Mouse (Mus musculus) liver, adult 2 months (tissue): ENCODE results near the gene G6pc. TPM values are rescaled to one million over a fixed set of nuclear protein-coding genes. Genes with fewer than 3 reads are reported as not detected.
A peak's percentile ranks its signal among the peaks of the same experiment; 100 is the strongest.

Source experiments
- DNase-seq: peaks from one replicate; pipeline ENCODE4 v3.0.0-alpha.2; 2011; ENCODE audit warnings: low read depth, low spot score; ENCODE audit errors: extremely low read depth
- H3K27ac ChIP-seq: fragments of 200-500 bp; replicated peaks from 2 replicates; pipeline ENCODE4 v1.5.1; 2012; ENCODE audit warnings: low read depth, mild to moderate bottlenecking, control low read depth, inconsistent platforms, low read length; ENCODE audit not compliant: insufficient read depth
- H3K27me3 ChIP-seq: fragments of 200-500 bp; 2 replicates; pipeline ENCODE4 v1.6.1; 2012; ENCODE audit warnings: mild to moderate bottlenecking, moderate library complexity, low read length, inconsistent platforms; ENCODE audit not compliant: control insufficient read depth, insufficient read depth
- H3K36me3 ChIP-seq: fragments of 200-500 bp; 2 replicates; pipeline ENCODE4 v1.6.1; 2012; ENCODE audit warnings: low read length, inconsistent platforms; ENCODE audit not compliant: control insufficient read depth, insufficient read depth
- H3K4me1 ChIP-seq: fragments of 200-500 bp; 2 replicates; pipeline ENCODE4 v1.6.1; 2011; ENCODE audit warnings: low read length; ENCODE audit not compliant: control insufficient read depth, insufficient read depth
- H3K4me3 ChIP-seq: fragments of 200-500 bp; 2 replicates; pipeline ENCODE4 v1.5.1; 2011; ENCODE audit warnings: low read depth, mild to moderate bottlenecking, control low read depth, low read length, moderate library complexity; ENCODE audit not compliant: insufficient read depth
- H3K79me2 ChIP-seq: fragments of 200-500 bp; 2 replicates; pipeline ENCODE4 v1.6.1; 2012; ENCODE audit warnings: inconsistent platforms, mild to moderate bottlenecking, low read length, moderate library complexity; ENCODE audit not compliant: control insufficient read depth, insufficient read depth
- H3K9ac ChIP-seq: fragments of 200-500 bp; 2 replicates; pipeline ENCODE4 v1.6.1; 2012; ENCODE audit warnings: low read depth, mild to moderate bottlenecking, control low read depth, inconsistent platforms, low read length
- CTCF ChIP-seq: fragments of 200-500 bp; IDR thresholded peaks from 2 replicates; pipeline ENCODE4 v1.5.1; 2011; ENCODE audit warnings: low read depth, low read length, control low read depth
- POLR2A ChIP-seq: fragments of 200-500 bp; IDR thresholded peaks from 2 replicates; pipeline ENCODE4 v1.6.1; 2011; ENCODE audit warnings: low read length, control low read depth; ENCODE audit not compliant: insufficient read depth; ENCODE audit errors: extremely low read depth
- WGBS: fragments of 180-500 bp; shearing (Covaris S2); methylation state at CpG from one replicate; pipeline ENCODE4 v1.1.7; 2018; 5-methylcytosine and 5-hydroxymethylcytosine counted together
- polyA plus RNA-seq: library from polyadenylated mRNA; depleted of rRNA; stranded (reverse); fragments of >200 nt; gene quantifications from 2 replicates; pipeline ENCODE4 v1.2.3, GENCODE M21; 2012; rRNA removed
- total RNA-seq: library from RNA; depleted of rRNA; stranded (reverse); fragments of >200 nt; gene quantifications from 2 replicates; pipeline ENCODE4 v1.2.3, GENCODE M21; 2014; rRNA removed

G6pc gene
- total and polyA plus RNA-seq, 2 experiments = 115 to 121 TPM

- no peaks in the 10 kb centered on the region for H3K27me3 ChIP-seq
- 0 out of 2 replicates have a peak, but pooled peaks have one; percentile 23 for TF ChIP-seq CTCF
- TF ChIP-seq POLR2A = peak; percentile 62; the same call in 1 of the 2 replicates
- DNase-seq = peak; percentile 80
- H3K36me3 ChIP-seq = peaks cover 2% of the 10 kb centered on the region; the same call in 1 of the 2 replicates
- H3K4me1 ChIP-seq = peaks cover 14% of the 10 kb centered on the region
- H3K27ac ChIP-seq = peak within 1 kb of the TSS; percentile 72
- H3K4me3 ChIP-seq = peak within 1 kb of the TSS; percentile 97
- under 1% methylated on average over 81 of the region's 81 CpGs for WGBS
- peaks cover 11% of the 10 kb centered on the region; the same call in 1 of the 2 replicates for H3K79me2 ChIP-seq
- H3K9ac ChIP-seq = peak within 1 kb of the TSS; percentile 95
These were observed 57.8 kb downstream of the G6pc start, which contains the start of the genes Rundc1 and Ptges3l for GRCm38 (mm10) chr11:101424925-101425813. Rundc1 (plus strand) TSS chr11:101425085. Ptges3l (minus strand) TSS chr11:101425333.

DNA sequence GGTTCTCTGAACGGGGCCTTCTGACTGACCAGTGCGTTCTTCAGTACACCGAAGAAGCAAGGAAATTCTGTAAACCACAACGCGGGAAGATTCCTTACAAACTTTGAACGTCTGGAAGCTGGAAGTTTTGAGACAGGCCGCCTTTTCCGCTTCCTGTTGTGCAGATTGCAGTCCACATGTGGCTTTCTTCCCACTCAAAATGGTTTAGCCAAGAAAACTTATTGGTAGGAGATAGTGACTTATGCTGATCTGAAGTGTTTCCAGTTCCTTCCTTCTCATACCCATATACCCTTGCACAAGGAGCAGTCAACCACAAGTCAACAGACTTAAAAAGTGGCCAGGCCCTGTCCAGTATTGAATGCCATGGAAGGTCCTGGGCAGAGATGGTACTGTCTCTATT is 58.8 kb downstream of the G6pc start:
- H3K79me2 ChIP-seq = peaks cover 11% of the 10 kb centered on the region; the same call in 1 of the 2 replicates
- peak overlapping the region; percentile 17; the same call in 1 of the 2 replicates for H3K4me3 ChIP-seq
- no peak overlapping the region for H3K9ac ChIP-seq
- peaks cover 10% of the 10 kb centered on the region for H3K36me3 ChIP-seq
- no peak for DNase-seq
- no peak overlapping the region for H3K27ac ChIP-seq
- H3K4me1 ChIP-seq = peaks cover 14% of the 10 kb centered on the region
- H3K27me3 ChIP-seq = no peaks in the 10 kb centered on the region
- no peak for TF ChIP-seq CTCF
- WGBS = 61% methylated on average over 8 of the region's 8 CpGs

Other genes starting within 250 kb of the G6pc start
- gene Retreg3, start 247.7 kb upstream of the G6pc start, total RNA-seq = 46.2 and 46.3 TPM in 2 replicates
- 61.2 and 61.5 TPM in 2 replicates for gene Retreg3, start 247.7 kb upstream of the G6pc start, polyA plus RNA-seq
- gene Tubg1, start 247.6 kb upstream of the G6pc start, total RNA-seq = 7.6 and 9.2 TPM in 2 replicates
- 11.9 and 17.6 TPM in 2 replicates for gene Tubg1, start 247.6 kb upstream of the G6pc start, polyA plus RNA-seq
- gene Tubg2, start 211.7 kb upstream of the G6pc start, total RNA-seq = not detected in 2 replicates
- gene Tubg2, start 211.7 kb upstream of the G6pc start, polyA plus RNA-seq = 0.10 and 0.17 TPM in 2 replicates
- gene Cntnap1, start 197.0 kb upstream of the G6pc start, total RNA-seq = 0.40 and 0.46 TPM in 2 replicates
- 0.87 and 0.88 TPM in 2 replicates for gene Cntnap1, start 197.0 kb upstream of the G6pc start, polyA plus RNA-seq
- gene Plekhh3, start 196.2 kb upstream of the G6pc start, total RNA-seq = 3.9 and 4.0 TPM in 2 replicates
- gene Plekhh3, start 196.2 kb upstream of the G6pc start, polyA plus RNA-seq = 10.5 and 11.5 TPM in 2 replicates
- 0.13 TPM in 1 of 2 replicates, not detected in the other for gene Ccr10, start 192.1 kb upstream of the G6pc start, total RNA-seq
- 0.05 and 0.13 TPM in 2 replicates for gene Ccr10, start 192.1 kb upstream of the G6pc start, polyA plus RNA-seq
- 10.5 and 10.8 TPM in 2 replicates for gene Ezh1, start 141.1 kb upstream of the G6pc start, total RNA-seq
- gene Ezh1, start 141.1 kb upstream of the G6pc start, polyA plus RNA-seq = 7.5 and 9.2 TPM in 2 replicates
- gene Ramp2, start 121.5 kb upstream of the G6pc start, total RNA-seq = 4.9 and 6.6 TPM in 2 replicates
- 16.4 and 22.5 TPM in 2 replicates for gene Ramp2, start 121.5 kb upstream of the G6pc start, polyA plus RNA-seq
- gene Vps25, start 113.9 kb upstream of the G6pc start, total RNA-seq = 35.6 and 43.8 TPM in 2 replicates
- gene Vps25, start 113.9 kb upstream of the G6pc start, polyA plus RNA-seq = 109 and 122 TPM in 2 replicates
- gene Wnk4, start 107.0 kb upstream of the G6pc start, total RNA-seq = 0.37 and 0.40 TPM in 2 replicates
- 0.32 and 1.1 TPM in 2 replicates for gene Wnk4, start 107.0 kb upstream of the G6pc start, polyA plus RNA-seq
- gene Cntd1, start 88.5 kb upstream of the G6pc start, total RNA-seq = not detected in 2 replicates
- gene Cntd1, start 88.5 kb upstream of the G6pc start, polyA plus RNA-seq = not detected in 2 replicates
- 74.7 and 96.8 TPM in 2 replicates for gene Coa3, start 88.4 kb upstream of the G6pc start, total RNA-seq
- gene Coa3, start 88.4 kb upstream of the G6pc start, polyA plus RNA-seq = 289 and 376 TPM in 2 replicates
- gene Becn1, start 65.3 kb upstream of the G6pc start, total RNA-seq = 43.8 and 57.8 TPM in 2 replicates
- 43.1 and 50.8 TPM in 2 replicates for gene Becn1, start 65.3 kb upstream of the G6pc start, polyA plus RNA-seq
- gene Psme3, start 51.3 kb upstream of the G6pc start, total RNA-seq = 15.8 and 16.8 TPM in 2 replicates
- 34.5 and 37.9 TPM in 2 replicates for gene Psme3, start 51.3 kb upstream of the G6pc start, polyA plus RNA-seq
- gene Aoc2, start 42.5 kb upstream of the G6pc start, total RNA-seq = 0.40 and 0.46 TPM in 2 replicates
- 0.91 and 1.7 TPM in 2 replicates for gene Aoc2, start 42.5 kb upstream of the G6pc start, polyA plus RNA-seq
- 0.13 and 0.18 TPM in 2 replicates for gene Aoc3, start 37.0 kb upstream of the G6pc start, total RNA-seq
- 0.05 and 0.16 TPM in 2 replicates for gene Aoc3, start 37.0 kb upstream of the G6pc start, polyA plus RNA-seq
- 21.3 and 22.2 TPM in 2 replicates for gene Aarsd1, start 50.1 kb downstream of the G6pc start, total RNA-seq
- gene Aarsd1, start 50.1 kb downstream of the G6pc start, polyA plus RNA-seq = 18.6 and 19.8 TPM in 2 replicates
- gene Gm27029, start 57.2 kb downstream of the G6pc start, total RNA-seq = 0.20 and 0.65 TPM in 2 replicates
- gene Gm27029, start 57.2 kb downstream of the G6pc start, polyA plus RNA-seq = 0.10 and 0.37 TPM in 2 replicates
- 2.8 and 3.1 TPM in 2 replicates for gene Rundc1, start 57.5 kb downstream of the G6pc start, total RNA-seq
- 8.6 and 8.9 TPM in 2 replicates for gene Rundc1, start 57.5 kb downstream of the G6pc start, polyA plus RNA-seq
- gene Ptges3l, start 57.8 kb downstream of the G6pc start, total RNA-seq = 0.27 and 0.46 TPM in 2 replicates
- 0.93 and 1.1 TPM in 2 replicates for gene Ptges3l, start 57.8 kb downstream of the G6pc start, polyA plus RNA-seq
- gene Rpl27, start 74.7 kb downstream of the G6pc start, total RNA-seq = 236 and 259 TPM in 2 replicates
- gene Rpl27, start 74.7 kb downstream of the G6pc start, polyA plus RNA-seq = 193 and 230 TPM in 2 replicates
- gene Ifi35, start 80.8 kb downstream of the G6pc start, total RNA-seq = 24.6 and 37.1 TPM in 2 replicates
- gene Ifi35, start 80.8 kb downstream of the G6pc start, polyA plus RNA-seq = 33.8 and 43.6 TPM in 2 replicates
- gene Rnd2, start 97.4 kb downstream of the G6pc start, total RNA-seq = 5.5 and 8.0 TPM in 2 replicates
- gene Rnd2, start 97.4 kb downstream of the G6pc start, polyA plus RNA-seq = 18.9 and 22.3 TPM in 2 replicates
- gene Vat1, start 98.7 kb downstream of the G6pc start, total RNA-seq = 11.0 and 11.2 TPM in 2 replicates
- 30.4 and 33.4 TPM in 2 replicates for gene Vat1, start 98.7 kb downstream of the G6pc start, polyA plus RNA-seq
- 3.3 and 4.2 TPM in 2 replicates for gene Brca1, start 184.4 kb downstream of the G6pc start, total RNA-seq
- 0.18 and 0.22 TPM in 2 replicates for gene Brca1, start 184.4 kb downstream of the G6pc start, polyA plus RNA-seq
- 211 and 222 TPM in 2 replicates for gene Nbr1, start 184.6 kb downstream of the G6pc start, total RNA-seq
- gene Nbr1, start 184.6 kb downstream of the G6pc start, polyA plus RNA-seq = 114 and 141 TPM in 2 replicates
- 6.4 and 7.7 TPM in 2 replicates for gene Tmem106a, start 214.7 kb downstream of the G6pc start, total RNA-seq
- 15.2 and 23.1 TPM in 2 replicates for gene Tmem106a, start 214.7 kb downstream of the G6pc start, polyA plus RNA-seq
- gene Gm11634, start 231.7 kb downstream of the G6pc start, total RNA-seq = not detected in 2 replicates
- not detected in 2 replicates for gene Gm11634, start 231.7 kb downstream of the G6pc start, polyA plus RNA-seq